Mouse (Mus musculus): Measurements from ENCODE around the gene Gm49378. TPM values are rescaled to one million over a fixed set of nuclear protein-coding genes. Genes with fewer than 3 reads are reported as not detected.

Gm49378 gene
- polyA plus RNA-seq, 1 experiment from 2014 or later: 1.1 TPM

GRCm38 (mm10) chr14:55589771-55590448 is 47.8 kb downstream of the Gm49378 start:
- peak overlapping the region; percentile 98 for H3K27ac ChIP-seq

GRCm38 (mm10) chr14:55589271-55589670 is 48.4 kb downstream of the Gm49378 start:
- H3K79me2 ChIP-seq (ENCODE audit: inconsistent target): peaks cover 60% of the 10 kb centered on the region
- no peak overlapping the region for H3K4me3 ChIP-seq (ENCODE audit: inconsistent target)
- 87% methylated on average over 3 of the region's 5 CpGs for whole genome bisulfite sequencing (ENCODE audit: missing documents)
- H3K27ac ChIP-seq: no peak overlapping the region
- H3K36me3 ChIP-seq (ENCODE audit: inconsistent target): peaks cover 23% of the 10 kb centered on the region

More at GRCm38 (mm10) chr14:55589771-55590448, 47.8 kb downstream of the Gm49378 start:
- Histone ChIP-seq H3K4me3 (ENCODE audit: inconsistent target) (peak overlapping the region; percentile 97), H3K36me3 (ENCODE audit: inconsistent target) (peaks cover 29% of the 10 kb centered on the region), H3K79me2 (ENCODE audit: inconsistent target) (peaks cover 63% of the 10 kb centered on the region)
- 64% methylated on average over 11 of the region's 11 CpGs for WGBS (ENCODE audit: missing documents)

GRCm38 (mm10) chr14:55586149-55586548 is 51.5 kb downstream of the Gm49378 start:
- Histone ChIP-seq H3K36me3 (ENCODE audit: inconsistent target) (peaks cover 30% of the 10 kb centered on the region), H3K4me3 (ENCODE audit: inconsistent target) (no peak overlapping the region), H3K27ac (peak overlapping the region; percentile 43), H3K79me2 (ENCODE audit: inconsistent target) (peaks cover 34% of the 10 kb centered on the region)
- 66% methylated on average over 2 of the region's 2 CpGs for WGBS (ENCODE audit: missing documents)

- H3K4me3 ChIP-seq (ENCODE audit: inconsistent target): peak overlapping the region; percentile 70; the same call in 1 of the 2 replicates
- peak overlapping the region; percentile 43 for H3K27ac ChIP-seq
- WGBS (ENCODE audit: missing documents): 60% methylated on average over 6 of the region's 6 CpGs
- H3K36me3 ChIP-seq (ENCODE audit: inconsistent target): peaks cover 35% of the 10 kb centered on the region
- H3K79me2 ChIP-seq (ENCODE audit: inconsistent target): peaks cover 32% of the 10 kb centered on the region
Observed at GRCm38 (mm10) chr14:55585566-55585960, 52.1 kb downstream of the Gm49378 start.

GRCm38 (mm10) chr14:55584702-55585565 is 52.8 kb downstream of the Gm49378 start, which contains the start of gene Emc9:
Emc9 (minus strand) TSS chr14:55585302.
- peak within 1 kb of the TSS; percentile 70 for H3K4me3 ChIP-seq (ENCODE audit: inconsistent target)
- peak within 1 kb of the TSS; percentile 43 for H3K27ac ChIP-seq
- peaks cover 42% of the 10 kb centered on the region for H3K36me3 ChIP-seq (ENCODE audit: inconsistent target)
- 12% methylated on average over 41 of the region's 43 CpGs for WGBS (ENCODE audit: missing documents)
- peaks cover 31% of the 10 kb centered on the region for H3K79me2 ChIP-seq (ENCODE audit: inconsistent target)

GRCm38 (mm10) chr14:55584303-55584701 is 53.4 kb downstream of the Gm49378 start:
- peaks cover 31% of the 10 kb centered on the region for H3K79me2 ChIP-seq (ENCODE audit: inconsistent target)
- peak overlapping the region; percentile 17 for H3K27ac ChIP-seq
- H3K36me3 ChIP-seq (ENCODE audit: inconsistent target): peaks cover 47% of the 10 kb centered on the region
- peak overlapping the region; percentile 70 for H3K4me3 ChIP-seq (ENCODE audit: inconsistent target)
- WGBS (ENCODE audit: missing documents): 23% methylated on average over 5 of the region's 5 CpGs

GRCm38 (mm10) chr14:55581981-55582681 is 55.6 kb downstream of the Gm49378 start:
- H3K79me2 ChIP-seq (ENCODE audit: inconsistent target): peaks cover 26% of the 10 kb centered on the region
- H3K4me3 ChIP-seq (ENCODE audit: inconsistent target): no peak overlapping the region
- 80% methylated on average over 9 of the region's 9 CpGs for WGBS (ENCODE audit: missing documents)
- peaks cover 27% of the 10 kb centered on the region for H3K36me3 ChIP-seq (ENCODE audit: inconsistent target)
- no peak overlapping the region for H3K27ac ChIP-seq

GRCm38 (mm10) chr14:55580731-55581130 is 57.0 kb downstream of the Gm49378 start:
- Histone ChIP-seq H3K36me3 (ENCODE audit: inconsistent target) (peaks cover 25% of the 10 kb centered on the region), H3K4me3 (ENCODE audit: inconsistent target) (no peak overlapping the region), H3K79me2 (ENCODE audit: inconsistent target) (peaks cover 26% of the 10 kb centered on the region), H3K27ac (no peak overlapping the region)
- 86% methylated on average over 14 of the region's 16 CpGs for WGBS (ENCODE audit: missing documents)

- H3K79me2 ChIP-seq (ENCODE audit: inconsistent target): peaks cover 26% of the 10 kb centered on the region
- peaks cover 25% of the 10 kb centered on the region for H3K36me3 ChIP-seq (ENCODE audit: inconsistent target)
- H3K4me3 ChIP-seq (ENCODE audit: inconsistent target): no peak overlapping the region; the same call in 1 of the 2 replicates
- WGBS (ENCODE audit: missing documents): 92% methylated on average over 22 of the region's 23 CpGs
- H3K27ac ChIP-seq: no peak overlapping the region
Observed at GRCm38 (mm10) chr14:55579511-55580496, 57.9 kb downstream of the Gm49378 start.

Other genes with a start within 250 kb of the Gm49378 start
- 25.0 to 28.5 TPM (median 26.3 TPM) in 3 replicates for gene Dhrs4, start 159.1 kb downstream of the Gm49378 start, polyA plus RNA-seq (2018)
- 0.04 to 0.05 TPM in 2 of 3 replicates, not detected in the other for gene Carmil3, start 147.2 kb downstream of the Gm49378 start, polyA plus RNA-seq (2018)
- not detected in 3 replicates for gene Cpne6, start 127.5 kb downstream of the Gm49378 start, polyA plus RNA-seq (2018)
- gene Nrl, start 112.9 kb downstream of the Gm49378 start, polyA plus RNA-seq (2018): not detected in 3 replicates
- 5.9 to 15.5 TPM (median 7.9 TPM) in 3 replicates for gene Pck2, start 97.6 kb downstream of the Gm49378 start, polyA plus RNA-seq (2018)
- gene Dcaf11, start 77.9 kb downstream of the Gm49378 start, polyA plus RNA-seq (2018): 44.4 to 59.1 TPM (median 44.6 TPM) in 3 replicates
- gene A730061H03Rik, start 77.5 kb downstream of the Gm49378 start, polyA plus RNA-seq (2018): 0.86 TPM in 1 of 3 replicates, not detected in the others
- gene Fitm1, start 62.3 kb downstream of the Gm49378 start, polyA plus RNA-seq (2018): not detected in 3 replicates
- gene Psme1, start 59.8 kb downstream of the Gm49378 start, polyA plus RNA-seq (2018): 213 to 335 TPM (median 292 TPM) in 3 replicates
- 11.9 to 22.1 TPM (median 17.9 TPM) in 3 replicates for gene Emc9, start 52.6 kb downstream of the Gm49378 start, polyA plus RNA-seq (2018)
- gene Psme2, start 46.8 kb downstream of the Gm49378 start, polyA plus RNA-seq (2018): 172 to 350 TPM (median 300 TPM) in 3 replicates
- gene Rnf31, start 46.2 kb downstream of the Gm49378 start, polyA plus RNA-seq (2018): 16.3 to 31.6 TPM (median 19.7 TPM) in 3 replicates
- gene Irf9, start 34.3 kb downstream of the Gm49378 start, polyA plus RNA-seq (2018): 57.2 to 69.1 TPM (median 61.1 TPM) in 3 replicates
- gene Rec8, start 19.9 kb downstream of the Gm49378 start, polyA plus RNA-seq (2018): not detected in 3 replicates
- gene Ipo4, start 1.9 kb downstream of the Gm49378 start, polyA plus RNA-seq (2018): 18.4 to 47.7 TPM (median 21.3 TPM) in 3 replicates
- 35.2 to 63.2 TPM (median 58.1 TPM) in 3 replicates for gene Tm9sf1, start 5.9 kb upstream of the Gm49378 start, polyA plus RNA-seq (2018)
- gene Tssk4, start 12.3 kb upstream of the Gm49378 start, polyA plus RNA-seq (2018): 0.34 TPM in 1 of 3 replicates, not detected in the others
- gene Mdp1, start 22.6 kb upstream of the Gm49378 start, polyA plus RNA-seq (2018): 25.4 to 29.3 TPM (median 26.3 TPM) in 3 replicates
- 27.4 to 36.4 TPM (median 34.4 TPM) in 3 replicates for gene Gmpr2, start 34.0 kb upstream of the Gm49378 start, polyA plus RNA-seq (2018)
- gene Nedd8, start 34.2 kb upstream of the Gm49378 start, polyA plus RNA-seq (2018): 136 to 262 TPM (median 187 TPM) in 3 replicates
- gene Tinf2, start 43.9 kb upstream of the Gm49378 start, polyA plus RNA-seq (2018): 9.0 to 10.5 TPM (median 10.4 TPM) in 3 replicates
- gene Tgm1, start 76.0 kb upstream of the Gm49378 start, polyA plus RNA-seq (2018): 1.2 to 4.3 TPM (median 3.6 TPM) in 3 replicates
- gene Rabggta, start 84.4 kb upstream of the Gm49378 start, polyA plus RNA-seq (2018): 7.5 to 16.7 TPM (median 12.4 TPM) in 3 replicates
- 63.5 to 108 TPM (median 106 TPM) in 3 replicates for gene Dhrs1, start 107.8 kb upstream of the Gm49378 start, polyA plus RNA-seq (2018)
- 9.3 to 22.6 TPM (median 12.9 TPM) in 3 replicates for gene Nop9, start 107.8 kb upstream of the Gm49378 start, polyA plus RNA-seq (2018)
- 0.22 to 0.72 TPM (median 0.41 TPM) in 3 replicates for gene Cideb, start 120.6 kb upstream of the Gm49378 start, polyA plus RNA-seq (2018)
- 0.10 TPM in 1 of 3 replicates, not detected in the others for gene Ltb4r2, start 123.5 kb upstream of the Gm49378 start, polyA plus RNA-seq (2018)
- 0.25 to 0.33 TPM (median 0.32 TPM) in 3 replicates for gene Ltb4r1, start 128.1 kb upstream of the Gm49378 start, polyA plus RNA-seq (2018)
- gene Adcy4, start 146.2 kb upstream of the Gm49378 start, polyA plus RNA-seq (2018): 0.04 to 0.07 TPM in 2 of 3 replicates, not detected in the other
- 11.7 to 24.6 TPM (median 17.7 TPM) in 3 replicates for gene Ripk3, start 151.0 kb upstream of the Gm49378 start, polyA plus RNA-seq (2018)
- gene Nfatc4, start 185.2 kb upstream of the Gm49378 start, polyA plus RNA-seq (2018): not detected in 3 replicates
- gene Nynrin, start 216.1 kb upstream of the Gm49378 start, polyA plus RNA-seq (2018): 0.69 to 1.1 TPM (median 0.70 TPM) in 3 replicates
- not detected in 3 replicates for gene Cbln3, start 246.5 kb upstream of the Gm49378 start, polyA plus RNA-seq (2018)
- gene Khnyn, start 247.1 kb upstream of the Gm49378 start, polyA plus RNA-seq (2018): 7.7 to 19.3 TPM (median 13.1 TPM) in 3 replicates